Mouse (Mus musculus) heart, embryonic 13.5 days (tissue): Measurements from ENCODE around the gene Baiap2. TPM values are rescaled to one million over a fixed set of nuclear protein-coding genes. Genes with fewer than 3 reads are reported as not detected.

Experiments
- ATAC-seq: fragments of 200-750 bp; cut with Nextera tagmentation; 2 replicates; pipeline ENCODE4 v1.8.0; 2017; ENCODE audit warnings: moderate TSS enrichment; ENCODE audit not compliant: insufficient number of reproducible peaks, low FRiP score, low TSS enrichment; ENCODE audit errors: extremely low read depth
- H3K27ac ChIP-seq: fragments of 300-500 bp; sonication (generic); replicated peaks from 2 replicates; pipeline ENCODE4 v1.5.1; 2015; ENCODE audit warnings: moderate library complexity, mild to moderate bottlenecking, inconsistent platforms
- H3K27me3 ChIP-seq: fragments of 300-500 bp; sonication (generic); replicated peaks from 2 replicates; pipeline ENCODE4 v1.6.1; 2015; ENCODE audit warnings: mild to moderate bottlenecking, inconsistent platforms
- H3K36me3 ChIP-seq: fragments of 300-500 bp; sonication (generic); 2 replicates; pipeline ENCODE4 v1.6.1; 2015; ENCODE audit warnings: mild to moderate bottlenecking, inconsistent platforms
- H3K4me1 ChIP-seq: fragments of 300-500 bp; sonication (generic); 2 replicates; pipeline ENCODE4 v1.6.1; 2015; ENCODE audit warnings: inconsistent platforms
- H3K4me2 ChIP-seq: fragments of 300-500 bp; sonication (generic); 2 replicates; pipeline ENCODE4 v1.6.1; 2015; ENCODE audit warnings: inconsistent platforms, mild to moderate bottlenecking, moderate library complexity
- H3K4me3 ChIP-seq: fragments of 300-500 bp; sonication (generic); 2 replicates; pipeline ENCODE4 v1.5.1; 2015; ENCODE audit warnings: moderate library complexity, mild to moderate bottlenecking, inconsistent platforms
- H3K9ac ChIP-seq: fragments of 300-500 bp; sonication (generic); 2 replicates; pipeline ENCODE4 v1.6.1; 2015; ENCODE audit warnings: inconsistent platforms, mild to moderate bottlenecking, moderate library complexity
- H3K9me3 ChIP-seq: fragments of 300-500 bp; sonication (generic); 2 replicates; pipeline ENCODE4 v1.6.1; 2016; ENCODE audit warnings: inconsistent platforms
- WGBS: fragments of 180-500 bp; shearing (Covaris S2); methylation state at CpG from one replicate; pipeline ENCODE4 v1.1.7; 2015; ENCODE audit warnings: mixed read lengths; 5-methylcytosine and 5-hydroxymethylcytosine counted together
- polyA plus RNA-seq: library from polyadenylated mRNA; unstranded; fragments of >200 nt; fragmentation: Nextera tagmentation; extraction: Ambion mirVana; gene quantifications from 2 replicates; pipeline ENCODE4 v1.2.1, GENCODE M21; 2015

Gene Baiap2
- polyA plus RNA-seq, 1 experiment from 2014 or later: 12.4 TPM

- Histone ChIP-seq H3K9ac (no peak overlapping the region), H3K27me3 (no peaks in the 10 kb centered on the region), H3K4me2 (no peak overlapping the region), H3K27ac (no peak overlapping the region), H3K4me3 (no peak overlapping the region), H3K4me1 (peaks cover 17% of the 10 kb centered on the region), H3K36me3 (peaks cover 38% of the 10 kb centered on the region), H3K9me3 (no peaks in the 10 kb centered on the region)
- WGBS: 71% methylated on average over 3 of the region's 3 CpGs
- ATAC-seq: no peak
Observed at GRCm38 (mm10) chr11:119981769-119982168, 39.2 kb downstream of the Baiap2 start.

DNA sequence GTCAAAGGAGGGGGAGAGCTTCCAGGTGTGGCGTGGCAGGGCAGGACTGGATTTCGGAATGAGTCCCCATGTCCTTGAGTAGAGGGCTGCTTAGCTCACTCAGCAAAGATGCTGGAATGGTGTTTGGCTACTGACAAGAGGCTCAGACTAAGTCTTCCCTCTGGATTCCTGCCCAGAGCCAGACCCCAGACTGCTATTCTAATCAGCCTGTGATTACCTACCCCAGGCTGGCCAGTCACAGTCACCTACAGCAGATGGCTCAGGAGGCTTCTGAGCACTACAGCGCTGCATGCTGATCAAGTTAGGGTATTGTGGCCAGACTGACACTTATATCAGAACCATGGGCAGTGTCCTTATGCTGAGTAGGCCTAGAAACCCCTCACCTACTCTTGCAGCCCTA lies 39.7 kb downstream of the Baiap2 start:
- Histone ChIP-seq H3K27me3 (no peaks in the 10 kb centered on the region), H3K9ac (no peak overlapping the region), H3K36me3 (peaks cover 38% of the 10 kb centered on the region), H3K9me3 (no peaks in the 10 kb centered on the region), H3K27ac (no peak overlapping the region), H3K4me3 (no peak overlapping the region), H3K4me1 (peaks cover 17% of the 10 kb centered on the region), H3K4me2 (no peak overlapping the region)
- WGBS: 70% methylated on average over 3 of the region's 3 CpGs
- no peak for ATAC-seq

DNA sequence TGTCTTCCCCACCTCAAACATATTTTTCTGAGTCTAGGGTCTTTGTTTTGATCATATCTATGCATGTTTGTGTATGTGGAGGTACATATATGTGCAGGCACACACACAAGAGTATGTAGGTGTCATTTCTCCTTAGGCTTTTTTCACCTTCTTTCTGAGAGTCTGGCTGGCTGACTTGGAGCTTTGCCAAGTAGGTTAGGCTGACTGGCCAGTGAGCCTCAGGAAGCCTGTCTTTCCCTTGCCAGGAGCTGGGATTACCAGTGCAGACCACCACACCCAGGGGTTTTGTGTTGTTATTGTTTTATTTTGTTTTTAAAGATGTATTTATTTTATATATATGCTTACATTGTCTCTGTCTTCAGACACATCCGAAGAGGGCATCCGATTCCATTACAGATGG lies 40.6 kb downstream of the Baiap2 start:
- Histone ChIP-seq H3K27me3 (no peaks in the 10 kb centered on the region), H3K4me3 (no peak overlapping the region), H3K9me3 (no peaks in the 10 kb centered on the region), H3K36me3 (peaks cover 38% of the 10 kb centered on the region), H3K9ac (no peak overlapping the region), H3K27ac (no peak overlapping the region), H3K4me2 (no peak overlapping the region), H3K4me1 (peaks cover 21% of the 10 kb centered on the region)
- WGBS: 90% methylated on average over 2 of the region's 2 CpGs
- ATAC-seq: no peak

- H3K4me2 ChIP-seq: no peak overlapping the region
- peaks cover 53% of the 10 kb centered on the region for H3K4me1 ChIP-seq
- no peaks in the 10 kb centered on the region for H3K27me3 ChIP-seq
- 64% methylated on average over 9 of the region's 9 CpGs for WGBS
- H3K4me3 ChIP-seq: no peak overlapping the region
- H3K9ac ChIP-seq: no peak overlapping the region
- ATAC-seq: no peak
- H3K9me3 ChIP-seq: no peaks in the 10 kb centered on the region
- H3K27ac ChIP-seq: no peak overlapping the region
- H3K36me3 ChIP-seq: peaks cover 30% of the 10 kb centered on the region
Observed at GRCm38 (mm10) chr11:119986751-119987425, 44.3 kb downstream of the Baiap2 start.

DNA sequence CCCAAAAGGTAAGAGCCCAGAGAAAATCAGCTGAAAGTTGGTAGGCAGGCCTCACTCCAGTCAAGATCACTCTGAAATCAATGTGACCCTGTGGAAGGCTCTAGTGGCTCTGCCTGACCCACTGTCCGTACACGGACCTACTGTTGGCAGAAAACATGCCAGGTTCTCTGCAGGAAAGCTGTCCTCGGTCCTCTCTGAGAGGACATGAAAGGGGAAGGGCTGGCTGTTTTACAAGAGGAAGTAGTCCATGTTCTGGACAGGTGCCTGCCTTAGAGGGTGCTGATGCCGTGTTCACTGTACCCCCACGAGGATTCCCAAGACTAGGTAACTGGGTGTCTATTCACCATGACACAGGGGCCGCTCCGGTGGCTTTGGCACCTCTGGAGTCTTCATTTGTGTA lies 45.3 kb downstream of the Baiap2 start:
- Histone ChIP-seq H3K4me2 (no peak overlapping the region), H3K27ac (0 out of 2 replicates have a peak overlapping the region, but pooled peaks have one; percentile 63), H3K9ac (no peak overlapping the region), H3K4me3 (no peak overlapping the region), H3K9me3 (no peaks in the 10 kb centered on the region), H3K27me3 (no peaks in the 10 kb centered on the region), H3K36me3 (peaks cover 21% of the 10 kb centered on the region), H3K4me1 (peaks cover 43% of the 10 kb centered on the region)
- WGBS: 84% methylated on average over 7 of the region's 7 CpGs
- no peak for ATAC-seq

DNA sequence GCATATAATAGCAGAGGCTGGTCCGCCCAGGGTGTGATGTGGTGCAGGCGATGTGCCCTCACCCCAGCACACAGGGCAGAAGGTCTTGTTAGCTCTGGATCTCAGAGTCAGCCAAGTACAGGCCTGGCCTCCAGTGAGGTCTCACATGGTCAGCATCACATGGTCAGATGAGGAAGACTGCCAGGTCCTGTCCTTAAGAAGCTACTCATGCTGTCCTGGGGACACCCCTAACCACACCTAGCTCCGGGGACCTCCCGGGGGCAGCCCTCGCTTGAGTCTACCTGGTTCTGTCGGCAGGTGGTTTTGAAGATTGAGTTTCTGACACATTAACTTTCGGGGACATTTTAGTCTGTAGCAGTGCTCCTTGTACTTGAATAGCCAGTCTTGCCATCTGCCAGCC lies 45.8 kb downstream of the Baiap2 start:
- Histone ChIP-seq H3K27me3 (no peaks in the 10 kb centered on the region), H3K9ac (peak overlapping the region; percentile 4; the same call in 1 of the 2 replicates), H3K4me1 (peaks cover 39% of the 10 kb centered on the region), H3K4me3 (no peak overlapping the region), H3K27ac (peak overlapping the region; percentile 63), H3K36me3 (peaks cover 22% of the 10 kb centered on the region), H3K9me3 (no peaks in the 10 kb centered on the region), H3K4me2 (no peak overlapping the region)
- ATAC-seq: no peak
- 87% methylated on average over 7 of the region's 7 CpGs for WGBS

DNA sequence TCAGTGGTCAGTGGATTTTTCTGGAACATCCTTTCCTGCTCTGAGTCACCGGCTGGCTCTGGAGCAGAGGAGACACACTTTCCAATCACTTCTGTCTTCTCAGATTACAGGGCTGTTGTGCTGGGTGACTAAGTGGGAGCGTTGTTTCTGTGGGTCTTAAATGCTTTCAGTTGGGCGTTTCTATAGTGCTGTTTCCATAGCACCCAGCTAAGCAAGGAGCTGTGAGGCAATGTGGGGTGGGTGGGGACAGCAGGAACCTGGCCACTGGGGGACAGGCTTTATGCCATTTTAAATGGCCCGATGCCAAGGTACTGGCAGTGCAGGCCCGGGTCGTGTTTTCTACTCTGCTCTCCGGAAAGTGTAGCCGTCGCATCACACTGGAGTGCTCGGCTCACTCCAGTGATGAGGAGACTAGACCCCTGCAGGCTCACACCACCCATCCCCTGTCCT lies 46.6 kb downstream of the Baiap2 start:
- Histone ChIP-seq H3K4me2 (peak overlapping the region; percentile 37), H3K27me3 (no peaks in the 10 kb centered on the region), H3K27ac (peak overlapping the region; percentile 63), H3K36me3 (peaks cover 20% of the 10 kb centered on the region), H3K9me3 (no peaks in the 10 kb centered on the region), H3K9ac (peak overlapping the region; percentile 44; the same call in 1 of the 2 replicates), H3K4me3 (no peak overlapping the region), H3K4me1 (peaks cover 37% of the 10 kb centered on the region)
- WGBS: 21% methylated on average over 10 of the region's 10 CpGs
- ATAC-seq: no peak

DNA sequence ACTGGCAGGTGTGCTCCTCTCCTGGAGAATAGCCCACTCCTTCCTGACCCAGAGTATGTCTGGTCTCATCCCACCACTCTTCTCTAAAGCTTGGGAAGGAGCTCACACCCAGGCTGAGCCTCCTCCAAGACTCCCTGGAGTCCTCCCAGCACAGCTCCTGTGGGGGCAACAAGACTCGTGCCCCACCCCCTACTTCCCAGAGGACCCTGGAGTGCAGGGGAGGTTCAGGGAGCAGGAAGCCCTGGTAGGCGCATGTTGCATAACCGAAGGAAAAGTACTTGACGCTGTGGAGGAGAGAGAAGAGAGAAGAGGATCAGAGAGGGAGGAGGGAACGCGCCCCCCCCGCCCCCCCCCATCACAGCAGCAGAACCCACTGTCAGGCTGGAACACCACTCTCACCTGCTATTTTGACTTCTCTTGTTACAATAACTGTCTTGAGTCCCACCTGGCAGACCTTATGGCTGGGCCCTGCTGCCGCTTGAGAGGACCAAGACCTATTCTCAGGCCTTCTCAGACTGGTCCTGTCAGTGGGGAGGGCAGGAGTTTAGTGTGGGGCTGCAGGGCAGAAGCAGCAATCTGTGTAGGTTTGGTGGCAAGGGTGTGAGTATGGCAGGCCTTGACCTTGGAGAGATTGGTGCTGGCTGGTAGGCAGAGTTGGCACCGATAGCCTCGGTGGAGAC lies 48.2 kb downstream of the Baiap2 start:
- WGBS: 48% methylated on average over 10 of the region's 10 CpGs
- ATAC-seq: no peak
- Histone ChIP-seq H3K9ac (peak overlapping the region; percentile 56), H3K4me2 (peak overlapping the region; percentile 47), H3K27ac (0 out of 2 replicates have a peak overlapping the region, but pooled peaks have one; percentile 25), H3K27me3 (no peaks in the 10 kb centered on the region), H3K9me3 (no peaks in the 10 kb centered on the region), H3K4me3 (no peak overlapping the region), H3K36me3 (peaks cover 26% of the 10 kb centered on the region), H3K4me1 (peaks cover 37% of the 10 kb centered on the region)

GRCm38 (mm10) chr11:119991338-119991678 lies 48.7 kb downstream of the Baiap2 start:
- Histone ChIP-seq H3K36me3 (peaks cover 27% of the 10 kb centered on the region), H3K27me3 (no peaks in the 10 kb centered on the region), H3K4me1 (peaks cover 37% of the 10 kb centered on the region), H3K4me2 (peak overlapping the region; percentile 47), H3K27ac (0 out of 2 replicates have a peak overlapping the region, but pooled peaks have one; percentile 25), H3K9ac (peak overlapping the region; percentile 56; the same call in 1 of the 2 replicates), H3K9me3 (no peaks in the 10 kb centered on the region), H3K4me3 (no peak overlapping the region)
- no peak for ATAC-seq
- WGBS: 9% methylated on average over 10 of the region's 10 CpGs

- no peak for ATAC-seq
- Histone ChIP-seq H3K4me2 (no peak overlapping the region), H3K27me3 (no peaks in the 10 kb centered on the region), H3K9ac (no peak overlapping the region), H3K9me3 (no peaks in the 10 kb centered on the region), H3K4me3 (no peak overlapping the region), H3K27ac (no peak overlapping the region), H3K36me3 (peaks cover 53% of the 10 kb centered on the region), H3K4me1 (peaks cover 9% of the 10 kb centered on the region)
- WGBS: 87% methylated on average over 16 of the region's 16 CpGs
Observed at GRCm38 (mm10) chr11:119997351-119997750, 54.8 kb downstream of the Baiap2 start.

DNA sequence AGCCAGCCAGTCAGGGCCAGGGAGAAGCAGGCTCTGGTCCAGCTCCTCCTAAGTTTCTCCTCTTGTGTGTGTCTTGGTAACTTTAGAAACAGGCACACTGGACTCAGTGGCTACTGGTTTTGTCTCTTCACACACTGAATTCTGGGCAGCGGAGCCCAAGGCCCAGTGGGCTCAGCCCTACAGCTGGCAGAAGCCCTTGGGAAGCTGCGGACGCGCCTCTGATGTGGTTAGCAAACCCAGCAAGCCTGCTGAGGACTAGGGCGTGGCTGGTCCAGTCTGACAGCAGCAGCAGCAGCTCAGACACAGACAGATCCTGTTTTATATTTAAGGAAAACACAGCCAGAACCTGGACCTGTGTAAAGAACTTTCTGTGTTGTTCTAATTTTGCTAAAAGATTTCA lies 59.5 kb downstream of the Baiap2 start:
- WGBS: 78% methylated on average over 5 of the region's 5 CpGs
- H3K4me3 ChIP-seq: no peak overlapping the region

More for the DNA sequence above, 59.5 kb downstream of the Baiap2 start:
- no peaks in the 10 kb centered on the region for H3K27me3 ChIP-seq
- no peaks in the 10 kb centered on the region for H3K9me3 ChIP-seq
- no peak overlapping the region for H3K4me2 ChIP-seq
- no peak for ATAC-seq
- peaks cover 9% of the 10 kb centered on the region for H3K4me1 ChIP-seq
- H3K9ac ChIP-seq: no peak overlapping the region
- H3K27ac ChIP-seq: no peak overlapping the region
- H3K36me3 ChIP-seq: peaks cover 32% of the 10 kb centered on the region
